Mouse (Mus musculus): ENCODE data around the gene Mocs1.
"Not testable (repeated sequence)": the region's sequence is repeated elsewhere in the genome, so short reads cannot be mapped to it uniquely, and the experiment has no call there.

The Mocs1 gene

GRCm38 (mm10) chr17:49435081-49435480, 6.9 kb downstream of the Mocs1 start:
- Histone ChIP-seq H3K36me3 (ENCODE audit: insufficient read depth, low read length) (peaks cover 37% of the 10 kb centered on the region), H3K4me1 (replicated peaks; ENCODE audit: low read depth, low read length) (peaks cover 42% of the 10 kb centered on the region), H3K9me3 (ENCODE audit: low read length) (no peaks in the 10 kb centered on the region), H3K27me3 (ENCODE audit: insufficient read depth, low read length) (no peaks in the 10 kb centered on the region), H3K4me3 (replicated peaks; ENCODE audit: low read length) (no peak overlapping the region)
- TF ChIP-seq NANOG (IDR thresholded peaks at IDR 0.05; ENCODE audit: borderline replicate concordance, low read length) (no peak), POU5F1 (IDR thresholded peaks at IDR 0.05; ENCODE audit: borderline replicate concordance, low read length) (no peak), CTCF (conservative IDR thresholded peaks at IDR 0.05; ENCODE audit: low read length) (no peak)

- Histone ChIP-seq H3K4me3 (replicated peaks; ENCODE audit: low read length) (no peak overlapping the region), H3K4me1 (replicated peaks; ENCODE audit: low read depth, low read length) (peaks cover 37% of the 10 kb centered on the region), H3K27me3 (ENCODE audit: insufficient read depth, low read length) (no peaks in the 10 kb centered on the region), H3K9me3 (ENCODE audit: low read length) (no peaks in the 10 kb centered on the region), H3K36me3 (ENCODE audit: insufficient read depth, low read length) (peaks cover 45% of the 10 kb centered on the region)
- TF ChIP-seq POU5F1 (IDR thresholded peaks at IDR 0.05; ENCODE audit: borderline replicate concordance, low read length): no peak
- no peak for TF ChIP-seq CTCF (conservative IDR thresholded peaks at IDR 0.05; ENCODE audit: low read length)
- TF ChIP-seq NANOG (IDR thresholded peaks at IDR 0.05; ENCODE audit: borderline replicate concordance, low read length): no peak
These were observed 8.5 kb downstream of the Mocs1 start for GRCm38 (mm10) chr17:49436631-49437030.

GRCm38 (mm10) chr17:49437306-49437705, 9.1 kb downstream of the Mocs1 start:
- peaks cover 30% of the 10 kb centered on the region for H3K4me1 ChIP-seq (replicated peaks; ENCODE audit: low read depth, low read length)
- not testable (repeated sequence) for H3K4me3 ChIP-seq (replicated peaks; ENCODE audit: low read length); H3K9me3 ChIP-seq (ENCODE audit: low read length); H3K27me3 ChIP-seq (ENCODE audit: insufficient read depth, low read length)
- H3K36me3 ChIP-seq (ENCODE audit: insufficient read depth, low read length): peaks cover 45% of the 10 kb centered on the region

GRCm38 (mm10) chr17:49438822-49439574, 10.8 kb downstream of the Mocs1 start:
- TF ChIP-seq CTCF (conservative IDR thresholded peaks at IDR 0.05; ENCODE audit: low read length) (no peak), NANOG (IDR thresholded peaks at IDR 0.05; ENCODE audit: borderline replicate concordance, low read length) (no peak), POU5F1 (IDR thresholded peaks at IDR 0.05; ENCODE audit: borderline replicate concordance, low read length) (no peak)
- Histone ChIP-seq H3K27me3 (ENCODE audit: insufficient read depth, low read length) (no peaks in the 10 kb centered on the region), H3K4me1 (replicated peaks; ENCODE audit: low read depth, low read length) (peaks cover 17% of the 10 kb centered on the region), H3K4me3 (replicated peaks; ENCODE audit: low read length) (no peak overlapping the region), H3K36me3 (ENCODE audit: insufficient read depth, low read length) (peaks cover 36% of the 10 kb centered on the region), H3K9me3 (ENCODE audit: low read length) (no peaks in the 10 kb centered on the region)

- Histone ChIP-seq H3K36me3 (ENCODE audit: insufficient read depth, low read length) (peaks cover 29% of the 10 kb centered on the region), H3K4me3 (replicated peaks; ENCODE audit: low read length) (no peak overlapping the region), H3K9me3 (ENCODE audit: low read length) (no peaks in the 10 kb centered on the region), H3K4me1 (replicated peaks; ENCODE audit: low read depth, low read length) (peaks cover 17% of the 10 kb centered on the region), H3K27me3 (ENCODE audit: insufficient read depth, low read length) (no peaks in the 10 kb centered on the region)
- TF ChIP-seq NANOG (IDR thresholded peaks at IDR 0.05; ENCODE audit: borderline replicate concordance, low read length) (no peak), POU5F1 (IDR thresholded peaks at IDR 0.05; ENCODE audit: borderline replicate concordance, low read length) (no peak), CTCF (conservative IDR thresholded peaks at IDR 0.05; ENCODE audit: low read length) (no peak)
These were observed 11.5 kb downstream of the Mocs1 start for GRCm38 (mm10) chr17:49439706-49440105.

- H3K27me3 ChIP-seq (ENCODE audit: insufficient read depth, low read length): no peaks in the 10 kb centered on the region
- peaks cover 17% of the 10 kb centered on the region for H3K4me1 ChIP-seq (replicated peaks; ENCODE audit: low read depth, low read length)
- H3K36me3 ChIP-seq (ENCODE audit: insufficient read depth, low read length): peaks cover 21% of the 10 kb centered on the region
- TF ChIP-seq CTCF (conservative IDR thresholded peaks at IDR 0.05; ENCODE audit: low read length): no peak
- TF ChIP-seq NANOG (IDR thresholded peaks at IDR 0.05; ENCODE audit: borderline replicate concordance, low read length): no peak
- TF ChIP-seq POU5F1 (IDR thresholded peaks at IDR 0.05; ENCODE audit: borderline replicate concordance, low read length): no peak
- no peak overlapping the region for H3K4me3 ChIP-seq (replicated peaks; ENCODE audit: low read length)
- H3K9me3 ChIP-seq (ENCODE audit: low read length): no peaks in the 10 kb centered on the region
These were observed 12.4 kb downstream of the Mocs1 start for GRCm38 (mm10) chr17:49440331-49441130.

- H3K36me3 ChIP-seq (ENCODE audit: insufficient read depth, low read length): peaks cover 15% of the 10 kb centered on the region
- H3K27me3 ChIP-seq (ENCODE audit: insufficient read depth, low read length); H3K9me3 ChIP-seq (ENCODE audit: low read length); H3K4me3 ChIP-seq (replicated peaks; ENCODE audit: low read length); H3K4me1 ChIP-seq (replicated peaks; ENCODE audit: low read depth, low read length): not testable (repeated sequence)
These were observed 14.7 kb downstream of the Mocs1 start for GRCm38 (mm10) chr17:49442841-49443240.

GRCm38 (mm10) chr17:49448570-49449229, 20.5 kb downstream of the Mocs1 start:
- no peak for TF ChIP-seq NANOG (IDR thresholded peaks at IDR 0.05; ENCODE audit: borderline replicate concordance, low read length)
- TF ChIP-seq CTCF (conservative IDR thresholded peaks at IDR 0.05; ENCODE audit: low read length): no peak
- no peak for TF ChIP-seq POU5F1 (IDR thresholded peaks at IDR 0.05; ENCODE audit: borderline replicate concordance, low read length)
- Histone ChIP-seq H3K27me3 (ENCODE audit: insufficient read depth, low read length) (no peaks in the 10 kb centered on the region), H3K9me3 (ENCODE audit: low read length) (no peaks in the 10 kb centered on the region), H3K4me3 (replicated peaks; ENCODE audit: low read length) (no peak overlapping the region), H3K36me3 (ENCODE audit: insufficient read depth, low read length) (peaks cover 30% of the 10 kb centered on the region), H3K4me1 (replicated peaks; ENCODE audit: low read depth, low read length) (peaks cover 14% of the 10 kb centered on the region)
